ENCODE assay signal across 8 mouse cellular contexts in the genomic region with DNA sequence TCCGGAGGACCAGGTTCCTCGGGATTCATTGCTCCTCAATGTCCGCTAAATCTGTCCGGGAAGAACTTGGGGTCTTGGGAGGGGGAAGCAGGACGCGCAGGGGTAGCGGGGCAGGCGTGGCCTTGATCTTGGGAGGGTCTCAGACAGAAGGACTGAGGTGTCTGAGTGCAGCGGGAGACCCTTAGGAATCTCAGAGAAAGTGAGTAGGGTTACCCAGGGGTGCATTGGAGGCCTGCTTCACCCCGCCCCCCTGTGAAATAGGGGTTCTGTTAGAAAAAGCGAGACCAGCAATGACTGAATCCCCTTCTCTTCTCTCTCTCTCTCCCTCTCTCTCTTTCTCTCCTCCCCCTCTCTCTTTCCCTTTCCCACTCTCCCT. TPM values are rescaled to one million over a fixed set of nuclear protein-coding genes. Genes with fewer than 3 reads are reported as not detected.
A peak's percentile ranks its signal among the peaks of the same experiment; 100 is the strongest.
DNase-seq lines count a peak whose midpoint lies in the region; ATAC-seq and TF ChIP-seq lines count a peak whose summit lies in the region.

No protein-coding gene starts in this region.

- TF ChIP-seq RAD21 in MEL (IDR thresholded peaks at IDR 0.05; ENCODE audit: low read depth, low read length) = no peak

- no peak for TF ChIP-seq EP300 in MEL (IDR thresholded peaks at IDR 0.05; ENCODE audit: low read depth in 1 of 2, low read length in 2 of 2)

- H3K4me2 ChIP-seq in heart, embryonic 16.5 days (ENCODE audit: low read depth, low read length) = peak overlapping the region; percentile 73
- peak overlapping the region; percentile 81 for H3K4me2 ChIP-seq in hindbrain, embryonic 11.5 days (replicated peaks; ENCODE audit: low read depth, low read length)

- H3K9me3 ChIP-seq in heart, embryonic 16.5 days (replicated peaks; ENCODE audit: control insufficient read depth, low read length) = no peaks in the 10 kb centered on the region
- no peaks in the 10 kb centered on the region for H3K9me3 ChIP-seq in MEL (replicated peaks; ENCODE audit: insufficient read depth, low read length)
- no peaks in the 10 kb centered on the region for H3K9me3 ChIP-seq in hindbrain, embryonic 11.5 days (ENCODE audit: control insufficient read depth, low read length)
- no peaks in the 10 kb centered on the region for H3K9me3 ChIP-seq in midbrain, embryonic 10.5 days (replicated peaks)

- peak overlapping the region; percentile 60 for H3K4me3 ChIP-seq in heart, embryonic 16.5 days (ENCODE audit: low read length)
- H3K4me3 ChIP-seq in MEL (ENCODE audit: control insufficient read depth in 1 of 2, insufficient read depth in 1 of 2, low read depth in 2 of 2, low read length in 2 of 2) = peak overlapping the region; percentile 70 to 100
- H3K4me3 ChIP-seq in hindbrain, embryonic 11.5 days (ENCODE audit: low read depth, low read length) = peak overlapping the region; percentile 44
- peak overlapping the region; percentile 61 for H3K4me3 ChIP-seq in midbrain, embryonic 10.5 days

- intact Hi-C loops in heart, postnatal 36 days (cut with DNase I) = no loop called here

- TF ChIP-seq POLR2A in MEL (IDR thresholded peaks at IDR 0.05; ENCODE audit: control insufficient read depth in 1 of 2, insufficient read depth in 1 of 2, low read depth in 1 of 2, low read length in 2 of 2, poor library complexity in 1 of 2) = no peak

- 2% methylated on average over 11 of the region's 11 CpGs for WGBS in heart, embryonic 16.5 days
- WGBS in hindbrain, embryonic 11.5 days = 3% methylated on average over 11 of the region's 11 CpGs
- WGBS in midbrain, embryonic 10.5 days = 2% methylated on average over 10 of the region's 11 CpGs

- H3K79me2 ChIP-seq in MEL (ENCODE audit: control insufficient read depth, insufficient read depth, low read length, poor library complexity) = no peaks in the 10 kb centered on the region; the same call in 1 of the 2 replicates

- no peak for ATAC-seq in heart, embryonic 16.5 days (replicated peaks; ENCODE audit: extremely low read depth, insufficient read depth, low FRiP score)
- ATAC-seq in hindbrain, embryonic 11.5 days (ENCODE audit: low FRiP score) = peak; percentile 30
- ATAC-seq in granulocyte monocyte progenitor cell, adult 5-6 weeks (replicated peaks; ENCODE audit: poor library complexity, severe bottlenecking) = no peak

- no peak for TF ChIP-seq CTCF in MEL (IDR thresholded peaks at IDR 0.05 in 2 of 3, conservative IDR thresholded peaks at IDR 0.05 in 1 of 3; ENCODE audit: control insufficient read depth in 1 of 3, insufficient read depth in 1 of 3, low read depth in 2 of 3, low read length in 3 of 3, poor library complexity in 1 of 3, severe bottlenecking in 1 of 3)

- H3K4me1 ChIP-seq in heart, embryonic 16.5 days (ENCODE audit: control insufficient read depth, insufficient read depth, low read length) = peaks cover 15% of the 10 kb centered on the region
- peaks cover 1 to 11% of the 10 kb centered on the region in 2 experiments for H3K4me1 ChIP-seq in MEL (ENCODE audit: control insufficient read depth in 1 of 2, insufficient read depth in 2 of 2, low read length in 2 of 2)
- H3K4me1 ChIP-seq in hindbrain, embryonic 11.5 days (replicated peaks; ENCODE audit: control insufficient read depth, insufficient read depth, low read length) = no peaks in the 10 kb centered on the region
- peaks cover 14% of the 10 kb centered on the region for H3K4me1 ChIP-seq in midbrain, embryonic 10.5 days

- no peaks in the 10 kb centered on the region for H3K36me3 ChIP-seq in heart, embryonic 16.5 days (ENCODE audit: control insufficient read depth, insufficient read depth)
- no peaks in the 10 kb centered on the region for H3K36me3 ChIP-seq in MEL (ENCODE audit: control insufficient read depth in 1 of 2, insufficient read depth in 2 of 2, low read length in 2 of 2)
- H3K36me3 ChIP-seq in hindbrain, embryonic 11.5 days (ENCODE audit: control insufficient read depth, insufficient read depth, low read length) = no peaks in the 10 kb centered on the region
- no peaks in the 10 kb centered on the region for H3K36me3 ChIP-seq in midbrain, embryonic 10.5 days

- H3K27ac ChIP-seq in heart, embryonic 16.5 days (ENCODE audit: low read length) = peak overlapping the region; percentile 22
- no peak overlapping the region for H3K27ac ChIP-seq in MEL (ENCODE audit: control insufficient read depth, low read depth, low read length)
- H3K27ac ChIP-seq in hindbrain, embryonic 11.5 days (ENCODE audit: low read depth, low read length) = no peak overlapping the region
- H3K27ac ChIP-seq in midbrain, embryonic 10.5 days (replicated peaks) = peak overlapping the region; percentile 30; the same call in 1 of the 2 replicates

- DNase-seq in heart, postnatal 36 days = no peak
- DNase-seq in MEL (ENCODE audit: low read depth, low spot score) = no peak
- DNase-seq in hindbrain, embryonic 11.5 days (ENCODE audit: low spot score) = no peak
- no peak for DNase-seq in midbrain, embryonic 10.5 days (ENCODE audit: low spot score)
- no peak for DNase-seq in layer of hippocampus, adult 8-10 months (ENCODE audit: low spot score in 2 of 2)
- DNase-seq in frontal cortex, postnatal 36 days (ENCODE audit: low spot score in 2 of 2) = no peak

- no peaks in the 10 kb centered on the region for H3K27me3 ChIP-seq in heart, embryonic 16.5 days (ENCODE audit: control insufficient read depth, insufficient read depth, low read length)
- H3K27me3 ChIP-seq in MEL (ENCODE audit: control insufficient read depth in 1 of 2, insufficient read depth in 2 of 2, low read length in 2 of 2) = no peaks in the 10 kb centered on the region
- H3K27me3 ChIP-seq in hindbrain, embryonic 11.5 days (ENCODE audit: control insufficient read depth, insufficient read depth, low read length) = peaks cover 4% of the 10 kb centered on the region
- H3K27me3 ChIP-seq in midbrain, embryonic 10.5 days (ENCODE audit: low read depth, poor library complexity, severe bottlenecking) = peaks cover 44% of the 10 kb centered on the region

- peak overlapping the region; percentile 68 for H3K9ac ChIP-seq in heart, embryonic 16.5 days (ENCODE audit: low read length)
- H3K9ac ChIP-seq in MEL (ENCODE audit: control insufficient read depth, low read depth, low read length, poor library complexity, severe bottlenecking) = peak overlapping the region; percentile 61
- H3K9ac ChIP-seq in hindbrain, embryonic 11.5 days (ENCODE audit: low read depth, low read length) = peak overlapping the region; percentile 21

TF ChIP-seq in MEL, 35 proteins besides CTCF, POLR2A, EP300 and RAD21 (continues in another document):
- TF ChIP-seq ELF1 (IDR thresholded peaks at IDR 0.05; ENCODE audit: low read depth, low read length) = no peak
- TF ChIP-seq NRF1 (IDR thresholded peaks at IDR 0.05; ENCODE audit: insufficient read depth, low read depth, low read length, poor library complexity, severe bottlenecking) = no peak
- no peak for TF ChIP-seq NELFE (IDR thresholded peaks at IDR 0.05; ENCODE audit: low read depth, low read length)
- no peak for TF ChIP-seq MEF2A (IDR thresholded peaks at IDR 0.05; ENCODE audit: extremely low read depth, insufficient replicate concordance, low read depth, low read length, poor library complexity, severe bottlenecking)
- TF ChIP-seq ETS1 (IDR thresholded peaks at IDR 0.05; ENCODE audit: low read depth, low read length) = no peak
- no peak for TF ChIP-seq KAT2A (conservative IDR thresholded peaks at IDR 0.05; ENCODE audit: low read depth, low read length)
- TF ChIP-seq JUND (IDR thresholded peaks at IDR 0.05; ENCODE audit: low read depth, low read length) = no peak
- no peak for TF ChIP-seq ZMIZ1 (IDR thresholded peaks at IDR 0.05; ENCODE audit: low read depth, low read length)
- TF ChIP-seq POLR2AphosphoS2 (IDR thresholded peaks at IDR 0.05; ENCODE audit: low read length) = no peak

RNA-seq across cellular contexts. Expression of a gene that starts 0.4 kb away (rescaled TPM):
- polyA plus RNA-seq in heart, embryonic 16.5 days (2015; fragmentation: Nextera tagmentation; extraction: Ambion mirVana) = 26.0 and 27.1 TPM in 2 replicates
- total RNA-seq in heart, postnatal 36 days (2021) = 10 to 100 TPM; 30.5 to 32.9 TPM
- 13.2 and 13.4 TPM in 2 replicates for total RNA-seq in MEL (2012; rRNA removed)
- 10 to 100 TPM in 1 of 2 experiments, not detected in 1; 17.7 TPM for polyA plus RNA-seq in MEL (2012; ENCODE audit: insufficient read depth in 1 of 2, insufficient read length in 2 of 2, low read depth in 1 of 2, low replicate concordance in 2 of 2, missing spikeins in 1 of 2)
- 5.0 and 6.1 TPM in 2 replicates for polyA plus RNA-seq in hindbrain, embryonic 11.5 days (2014; fragmentation: Nextera tagmentation; extraction: Ambion mirVana)
- 5.2 and 7.0 TPM in 2 replicates for polyA plus RNA-seq in midbrain, embryonic 10.5 days (2016; fragmentation: Nextera tagmentation; extraction: Ambion mirVana)
- total RNA-seq in layer of hippocampus, adult 8-10 months (2022) = 10 to 100 TPM in 1 of 4 experiments, 1 to 10 TPM in 3; 9.4 to 11.2 (median 9.4) TPM
- 5.0 and 9.0 TPM in 2 replicates for total RNA-seq in granulocyte monocyte progenitor cell, adult 5-6 weeks (2014; fragmentation: Nextera tagmentation)
- 6.5 and 6.6 TPM in 2 replicates for total RNA-seq in granulocyte monocyte progenitor cell, adult 5-6 weeks (2017)

RNA-seq across cellular contexts. Expression of a gene that starts 20.1 kb away (rescaled TPM):
- 20.9 and 22.8 TPM in 2 replicates for polyA plus RNA-seq in heart, embryonic 16.5 days (2015; fragmentation: Nextera tagmentation; extraction: Ambion mirVana)
- total RNA-seq in heart, postnatal 36 days (2021) = 10 to 100 TPM; 22.8 to 23.3 TPM
- total RNA-seq in MEL (2012; rRNA removed) = 59.8 and 72.7 TPM in 2 replicates
- polyA plus RNA-seq in MEL (2012; ENCODE audit: insufficient read depth in 1 of 2, insufficient read length in 2 of 2, low read depth in 1 of 2, low replicate concordance in 2 of 2, missing spikeins in 1 of 2) = 100 to 1,000 TPM in 1 of 2 experiments, not detected in 1; 119 TPM
- polyA plus RNA-seq in hindbrain, embryonic 11.5 days (2014; fragmentation: Nextera tagmentation; extraction: Ambion mirVana) = 29.6 and 30.7 TPM in 2 replicates
- polyA plus RNA-seq in midbrain, embryonic 10.5 days (2016; fragmentation: Nextera tagmentation; extraction: Ambion mirVana) = 27.4 and 28.7 TPM in 2 replicates
- total RNA-seq in layer of hippocampus, adult 8-10 months (2022) = 10 to 100 TPM; 20.2 to 22.9 (median 20.8) TPM
- total RNA-seq in granulocyte monocyte progenitor cell, adult 5-6 weeks (2014; fragmentation: Nextera tagmentation) = 14.7 and 19.2 TPM in 2 replicates
- total RNA-seq in granulocyte monocyte progenitor cell, adult 5-6 weeks (2017) = 20.3 and 24.8 TPM in 2 replicates

RNA-seq across cellular contexts. Expression of a gene that starts 35.4 kb away (rescaled TPM):
- polyA plus RNA-seq in heart, embryonic 16.5 days (2015; fragmentation: Nextera tagmentation; extraction: Ambion mirVana) = 164 and 182 TPM in 2 replicates
- 100 to 1,000 TPM; 164 to 177 TPM for total RNA-seq in heart, postnatal 36 days (2021)
- total RNA-seq in MEL (2012; rRNA removed) = 114 and 135 TPM in 2 replicates
- polyA plus RNA-seq in MEL (2012; ENCODE audit: insufficient read depth in 1 of 2, insufficient read length in 2 of 2, low read depth in 1 of 2, low replicate concordance in 2 of 2, missing spikeins in 1 of 2) = 100 to 1,000 TPM in 1 of 2 experiments, not detected in 1; 133 TPM
- polyA plus RNA-seq in hindbrain, embryonic 11.5 days (2014; fragmentation: Nextera tagmentation; extraction: Ambion mirVana) = 246 and 248 TPM in 2 replicates
- 232 and 244 TPM in 2 replicates for polyA plus RNA-seq in midbrain, embryonic 10.5 days (2016; fragmentation: Nextera tagmentation; extraction: Ambion mirVana)
- total RNA-seq in layer of hippocampus, adult 8-10 months (2022) = 100 to 1,000 TPM; 118 to 126 (median 121) TPM
- 79.8 and 111 TPM in 2 replicates for total RNA-seq in granulocyte monocyte progenitor cell, adult 5-6 weeks (2014; fragmentation: Nextera tagmentation)
- 88.5 and 108 TPM in 2 replicates for total RNA-seq in granulocyte monocyte progenitor cell, adult 5-6 weeks (2017)

Comparison
In these comparisons a context has a peak if more than half of its experiments do, and no peak if none do; other contexts are left out.
1. H3K27ac ChIP-seq: peak in heart, embryonic 16.5 days (single experiment) and midbrain, embryonic 10.5 days (single experiment); none in MEL (single experiment) and hindbrain, embryonic 11.5 days (single experiment).
2. Peak in every context shown above with its lines, with median percentiles within 50 percentile points of each other: H3K4me3 ChIP-seq and H3K9ac ChIP-seq.